Mouse (Mus musculus): ENCODE measurements around the gene Glud1. TPM values are rescaled to one million over a fixed set of nuclear protein-coding genes. Genes with fewer than 3 reads are reported as not detected.
"Not testable (repeated sequence)": the region's sequence is repeated elsewhere in the genome, so short reads cannot be mapped to it uniquely, and the experiment has no call there.

The Glud1 gene
- total RNA-seq, 1 experiment from 2014 or later, result 181 TPM

GRCm38 (mm10) chr14:34311691-34312090, 1.2 kb downstream of the Glud1 start:
- no peak for DNase-seq

GRCm38 (mm10) chr14:34312339-34313048, 2.0 kb downstream of the Glud1 start:
- DNase-seq, result no peak

DNA sequence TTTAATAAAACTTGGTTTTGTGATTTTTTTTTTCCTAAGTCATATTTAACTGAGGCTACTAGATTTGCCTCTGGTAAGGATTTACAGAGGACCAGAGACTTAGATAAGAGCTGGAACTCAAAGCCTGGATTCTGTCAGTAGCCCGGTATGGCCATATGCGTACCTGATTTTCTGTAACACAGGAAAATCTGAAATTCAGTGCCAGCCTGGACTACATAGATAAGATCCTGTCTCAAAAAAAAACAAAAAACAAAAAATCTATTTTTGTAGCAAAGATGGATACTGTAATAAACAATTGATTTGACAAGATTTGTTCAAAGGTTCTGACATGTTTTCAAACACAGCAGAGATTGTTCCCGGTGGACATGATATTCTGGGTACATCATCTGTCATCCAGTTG, 3.1 kb downstream of the Glud1 start:
- no peak for DNase-seq

GRCm38 (mm10) chr14:34314383-34314782, 3.9 kb downstream of the Glud1 start:
- not testable (repeated sequence) for DNase-seq

- no peak for DNase-seq
These were observed 4.3 kb downstream of the Glud1 start for GRCm38 (mm10) chr14:34314796-34315195.

DNA sequence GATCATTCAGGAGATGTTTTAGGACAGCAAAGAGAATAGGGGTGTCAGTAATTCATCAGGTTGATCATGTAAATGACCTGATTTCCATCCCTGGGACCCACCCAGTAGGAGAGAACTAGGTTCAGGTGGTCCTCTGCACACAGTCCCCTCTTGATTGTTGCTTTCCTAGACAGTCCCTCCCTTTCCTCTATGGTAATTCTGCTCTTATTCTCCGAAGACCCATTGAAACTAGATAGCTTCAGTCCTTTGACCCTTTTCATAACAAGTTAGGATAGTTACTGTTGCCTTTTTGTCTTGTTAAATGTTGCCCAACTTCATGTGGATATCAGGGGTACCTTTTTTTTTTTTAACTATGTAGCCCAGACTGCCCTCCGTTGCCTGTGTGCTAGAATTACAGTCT, 5.8 kb downstream of the Glud1 start:
- DNase-seq, result no peak

GRCm38 (mm10) chr14:34317431-34317830, 6.9 kb downstream of the Glud1 start:
- no peak for DNase-seq

GRCm38 (mm10) chr14:34318113-34318512, 7.6 kb downstream of the Glud1 start:
- DNase-seq, result no peak

- DNase-seq, result no peak
These were observed 13.1 kb downstream of the Glud1 start for GRCm38 (mm10) chr14:34323576-34324085.

DNA sequence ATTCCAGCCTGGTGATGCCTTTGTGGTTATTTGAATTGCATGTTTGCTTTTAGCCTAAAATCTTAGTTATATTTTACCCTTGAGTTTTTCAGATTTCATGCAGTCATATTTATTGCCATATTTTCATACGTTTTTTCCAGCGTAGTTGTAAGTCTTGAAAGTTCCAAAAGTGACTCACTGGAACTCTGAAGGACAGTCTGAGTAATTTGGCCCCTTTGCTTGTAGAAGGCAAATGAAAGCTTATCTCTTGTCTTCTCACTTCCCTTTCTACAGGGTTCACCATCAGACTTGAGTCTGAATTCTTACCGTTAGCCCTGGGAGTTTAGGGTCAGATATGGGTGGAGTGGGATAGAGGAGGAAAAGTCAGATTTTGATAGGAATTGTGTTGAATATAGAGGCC, 16.1 kb downstream of the Glud1 start:
- no peak for DNase-seq

GRCm38 (mm10) chr14:34327618-34328017, 17.1 kb downstream of the Glud1 start:
- DNase-seq, result no peak

DNA sequence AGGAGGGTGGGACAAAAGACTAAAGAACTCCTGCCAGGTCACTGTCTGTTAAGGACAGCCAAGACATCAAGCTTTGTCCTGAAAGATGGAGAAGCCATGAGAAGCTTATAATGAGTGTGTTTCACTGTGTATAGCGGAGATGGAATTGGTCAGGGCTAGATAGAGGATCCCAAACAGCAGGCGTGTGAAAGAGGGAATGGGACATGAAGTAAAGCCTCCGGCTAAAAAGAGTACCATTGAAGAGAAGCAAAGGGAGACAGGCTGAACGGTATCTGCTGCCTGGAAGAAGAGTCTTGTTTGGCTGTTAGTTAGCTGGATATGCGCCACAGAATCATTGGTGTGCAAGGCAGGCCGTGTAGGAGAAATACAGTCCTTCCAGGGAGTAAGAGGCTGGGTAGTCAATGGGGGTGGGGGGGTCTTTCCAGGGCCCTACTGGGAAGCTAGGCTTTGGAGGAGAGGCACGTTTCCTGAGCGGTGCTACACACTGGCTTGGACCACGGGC, 20.2 kb downstream of the Glud1 start:
- DNase-seq, result no peak

DNA sequence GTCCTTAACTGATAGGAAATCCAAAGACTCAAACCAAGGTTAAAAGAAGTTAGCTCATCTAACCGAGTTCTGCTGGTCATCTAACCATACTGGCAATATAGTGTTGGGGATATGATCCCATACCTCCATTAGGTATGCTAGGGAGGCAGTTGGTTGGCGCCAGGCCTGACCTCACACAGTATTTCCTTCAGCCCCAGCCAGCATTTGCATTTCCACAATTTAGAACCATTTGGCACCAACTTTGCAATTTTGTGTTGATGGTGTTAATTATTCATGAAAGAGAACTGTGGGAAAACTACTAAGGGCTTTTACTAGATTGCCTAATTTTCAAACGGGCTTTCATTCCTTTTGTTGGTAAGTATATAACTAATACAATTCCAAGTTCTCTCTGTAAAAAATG, 21.4 kb downstream of the Glud1 start:
- DNase-seq, result no peak

DNA sequence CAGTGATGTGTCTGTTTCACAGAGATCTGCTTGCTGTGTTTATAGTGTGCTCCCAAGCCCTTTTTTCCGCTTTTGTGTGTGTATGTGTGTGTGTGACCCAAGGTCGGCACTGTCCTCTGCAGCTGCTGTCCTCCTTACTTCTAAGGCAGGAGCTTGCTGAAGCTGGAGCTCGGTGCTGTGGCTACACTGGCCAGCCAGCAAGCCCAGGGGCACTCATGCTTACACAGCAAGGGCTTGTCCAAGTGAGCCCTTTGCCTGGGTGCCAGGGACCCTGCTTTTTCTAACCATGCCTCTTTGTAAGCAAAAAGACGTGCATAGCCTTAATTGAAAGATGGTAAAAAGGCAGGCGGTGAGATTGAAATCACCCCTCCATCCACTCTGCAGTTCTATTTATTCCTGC, 21.9 kb downstream of the Glud1 start:
- no peak for DNase-seq

DNA sequence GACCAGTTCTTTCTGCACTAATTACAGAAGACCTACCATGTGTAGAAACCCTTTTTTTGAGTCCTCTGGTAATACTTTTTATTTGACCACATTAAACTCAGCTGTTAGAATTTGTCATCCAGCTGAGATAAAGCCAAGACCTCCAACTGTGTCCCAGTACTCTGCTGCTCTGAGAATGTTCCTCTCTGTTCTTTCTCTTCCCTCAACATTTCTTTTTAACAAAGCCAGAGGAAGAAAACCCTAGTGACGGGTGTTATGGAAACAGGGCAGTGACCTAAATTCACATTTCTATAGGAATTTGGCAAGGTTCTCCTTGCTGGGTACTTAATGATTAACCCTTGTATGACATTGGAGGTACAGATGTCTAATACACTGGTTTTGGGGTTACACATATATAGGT, 28.9 kb downstream of the Glud1 start:
- no peak for DNase-seq

GRCm38 (mm10) chr14:34341993-34342392, 31.5 kb downstream of the Glud1 start:
- no peak for DNase-seq

DNA sequence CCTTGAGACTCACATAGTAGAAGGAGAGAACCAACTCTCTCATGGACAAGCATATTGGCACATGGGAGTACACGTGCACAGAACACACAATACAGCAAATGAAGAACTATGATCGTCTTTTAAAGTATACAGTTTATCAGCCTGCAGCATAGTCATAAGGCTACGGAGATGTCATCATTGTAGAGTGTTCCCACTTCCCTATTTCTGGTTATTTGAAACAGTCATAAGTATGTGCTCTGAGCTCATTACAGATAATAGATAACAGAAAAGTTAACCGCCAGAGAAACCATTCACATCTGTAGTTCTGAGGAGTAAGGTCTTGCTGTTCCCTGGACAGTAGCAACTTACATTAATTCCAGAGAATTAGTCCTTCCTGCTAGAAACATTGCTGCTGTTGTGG, 32.6 kb downstream of the Glud1 start:
- DNase-seq, result no peak

DNA sequence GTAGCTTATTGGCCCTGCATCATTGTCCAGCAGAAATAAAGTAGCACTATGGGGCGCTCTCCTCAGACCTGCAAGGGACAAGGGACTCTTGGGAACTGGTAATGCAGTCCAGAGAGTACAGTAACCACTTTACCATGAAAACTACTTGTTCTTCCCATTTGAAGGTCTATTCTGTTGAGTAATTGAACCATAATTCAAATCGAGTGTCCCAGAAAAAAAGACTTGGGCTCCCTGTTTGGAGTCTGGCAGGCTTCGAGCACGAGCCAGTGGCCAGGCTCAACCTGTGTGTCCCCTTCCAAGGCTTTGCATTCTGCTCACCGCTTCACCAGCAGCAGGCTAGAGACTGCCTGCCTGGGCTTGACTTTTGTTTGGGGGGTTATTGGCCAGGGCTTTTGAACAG, 33.8 kb downstream of the Glud1 start:
- DNase-seq, result no peak

DNA sequence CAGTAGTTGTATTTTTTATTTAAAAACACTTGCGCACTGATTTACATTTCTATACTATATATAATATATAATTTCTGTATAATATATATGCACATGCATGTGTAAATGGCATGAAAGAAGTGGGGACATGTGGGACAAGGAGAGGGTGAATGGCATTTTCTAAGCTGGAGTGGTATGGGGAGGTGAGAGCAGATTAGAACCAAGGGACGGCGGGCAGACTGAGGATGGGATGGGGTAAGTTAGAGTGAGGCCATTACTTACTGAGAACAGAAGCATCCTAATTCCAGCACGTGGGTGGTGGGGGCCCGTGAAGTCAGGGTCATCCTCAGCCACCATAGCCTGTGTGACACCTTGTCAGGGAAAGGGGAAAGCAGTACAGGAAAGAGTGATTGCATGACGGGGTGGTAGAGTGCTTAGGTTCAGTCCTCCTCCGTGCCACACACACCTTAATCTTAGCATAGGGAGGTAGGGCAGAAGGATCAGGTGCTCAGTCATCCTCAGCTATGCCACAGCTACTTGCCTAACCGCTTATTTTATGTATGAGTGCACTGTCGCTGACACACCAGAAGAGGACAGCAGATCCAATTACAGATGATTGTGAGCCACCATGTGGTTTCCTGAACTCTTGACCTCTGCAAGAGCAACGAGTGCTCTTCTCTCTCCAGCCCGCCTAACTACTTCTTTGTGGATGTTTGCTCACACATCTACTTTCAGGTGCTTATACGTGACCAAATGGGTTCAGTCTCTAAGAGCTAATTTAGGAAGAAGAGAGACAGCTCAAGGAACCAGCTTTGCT, 35.4 kb downstream of the Glud1 start:
- DNase-seq, result no peak

DNA sequence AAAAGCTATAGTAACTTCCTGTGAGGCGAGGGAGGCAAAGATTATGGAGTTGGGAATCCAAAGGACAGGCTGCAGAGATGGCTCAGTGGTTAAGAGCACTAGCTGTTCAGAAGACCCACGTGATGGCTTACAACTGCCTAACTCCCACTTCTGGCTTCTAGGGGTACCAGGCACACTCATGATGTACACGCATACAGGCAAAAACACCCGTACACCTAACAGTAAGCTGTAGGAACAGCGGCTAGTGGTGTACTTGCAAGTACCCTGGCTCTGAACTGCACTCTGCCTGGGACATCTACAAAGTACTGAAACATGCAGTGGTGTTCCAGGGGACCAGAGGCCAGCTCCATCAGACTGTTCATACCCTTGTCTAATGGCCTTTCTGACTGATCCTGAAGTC, 36.6 kb downstream of the Glud1 start:
- no peak for DNase-seq

GRCm38 (mm10) chr14:34348301-34348700, 37.8 kb downstream of the Glud1 start:
- no peak for DNase-seq

GRCm38 (mm10) chr14:34349007-34349406, 38.5 kb downstream of the Glud1 start:
- DNase-seq, result no peak

DNA sequence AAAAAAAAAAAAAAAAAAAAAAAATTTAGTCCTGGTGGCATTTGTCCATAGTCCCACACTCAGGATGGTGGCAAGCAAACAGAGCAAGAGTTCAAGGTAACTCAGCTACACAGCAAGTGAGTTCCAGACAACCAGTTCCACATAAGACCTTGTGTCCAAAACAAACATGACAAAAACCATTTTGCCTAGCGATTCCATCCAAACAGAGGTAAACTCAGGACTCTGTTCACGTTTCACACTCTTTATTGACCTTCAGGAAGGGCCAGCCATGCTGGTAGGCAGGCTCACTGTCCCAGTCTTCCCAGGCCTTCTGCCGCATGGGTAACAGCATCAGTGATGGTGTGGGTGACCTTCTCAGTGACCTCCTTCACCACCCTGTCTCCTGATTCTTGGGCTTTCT, 41.1 kb downstream of the Glud1 start:
- DNase-seq, result no peak

- no peak for DNase-seq
These were observed 42.0 kb downstream of the Glud1 start for GRCm38 (mm10) chr14:34352523-34352922.

Data from adrenal gland, postnatal 25 days (tissue).